30 mouse cellular contexts compared by ENCODE assay signal in the genomic region with DNA sequence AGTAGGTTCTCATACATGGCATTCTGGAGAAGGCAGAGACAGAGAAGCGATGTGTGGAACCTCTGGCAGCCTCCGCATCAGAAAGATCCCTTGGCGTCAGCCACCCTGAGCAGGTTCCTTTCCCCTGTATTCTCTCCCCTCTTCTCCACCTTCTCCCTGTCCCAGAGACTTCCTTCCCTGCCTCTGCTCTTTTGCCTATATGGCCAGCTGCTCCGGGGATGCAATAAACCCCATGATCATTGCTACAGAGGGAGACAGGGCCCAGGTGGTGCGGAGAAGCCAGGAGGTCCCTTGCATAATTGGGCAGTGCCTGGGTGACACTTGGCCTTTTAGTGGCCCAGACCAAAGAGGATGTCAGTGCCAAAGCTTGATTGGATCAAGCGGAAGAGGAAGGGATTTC.
"Had no signal": no experiment of that assay in that cellular context is flagged by ENCODE, and none has a peak within 500 bp of the region (broad histone marks: within the 10 kb centered on the region; RNA-seq: fewer than 3 reads in every experiment).

No protein-coding gene starts in this region.

- H3K27ac ChIP-seq: left cerebral cortex, adult 2 months; limb, embryonic 10.5 days; limb, embryonic 12.5 days; limb, embryonic 13.5 days; limb, embryonic 15.5 days; liver, embryonic 12.5 days; liver, embryonic 13.5 days; liver, embryonic 14.5 days; liver, embryonic 15.5 days; lung, embryonic 15.5 days; macrophage; midbrain, embryonic 10.5 days; midbrain, embryonic 12.5 days; midbrain, embryonic 13.5 days; midbrain, embryonic 15.5 days; neural tube, embryonic 12.5 days had no signal

- H3K9ac ChIP-seq: limb, embryonic 12.5 days; limb, embryonic 13.5 days; limb, embryonic 15.5 days; liver, embryonic 12.5 days; liver, embryonic 13.5 days; liver, embryonic 14.5 days; liver, embryonic 15.5 days; liver, postnatal 0 days; lung, embryonic 14.5 days; lung, embryonic 15.5 days; midbrain, embryonic 12.5 days; midbrain, embryonic 13.5 days; midbrain, embryonic 15.5 days; neural tube, embryonic 12.5 days had no signal

- H3K9me3 ChIP-seq: limb, embryonic 10.5 days; limb, embryonic 12.5 days; limb, embryonic 13.5 days; limb, embryonic 15.5 days; liver, embryonic 12.5 days; liver, embryonic 13.5 days; liver, embryonic 15.5 days; lung, embryonic 15.5 days; midbrain, embryonic 10.5 days; midbrain, embryonic 12.5 days; midbrain, embryonic 13.5 days; midbrain, embryonic 15.5 days; neural tube, embryonic 12.5 days had no signal

- H3K4me3 ChIP-seq: left cerebral cortex, adult 2 months; limb, embryonic 10.5 days; limb, embryonic 12.5 days; limb, embryonic 13.5 days; limb, embryonic 15.5 days; liver, embryonic 12.5 days; liver, embryonic 13.5 days; liver, embryonic 15.5 days; lung, embryonic 15.5 days; megakaryocyte, embryonic 14.5 days; midbrain, embryonic 10.5 days; midbrain, embryonic 12.5 days; midbrain, embryonic 13.5 days; midbrain, embryonic 15.5 days; myocyte; neural tube, embryonic 12.5 days had no signal

- ATAC-seq: liver, embryonic 12.5 days; liver, postnatal 0 days; lung, postnatal 0 days; midbrain, embryonic 13.5 days; midbrain, embryonic 15.5 days had no signal

- H3K4me1 ChIP-seq: limb, embryonic 12.5 days; limb, embryonic 13.5 days; limb, embryonic 15.5 days; liver, embryonic 12.5 days; liver, embryonic 13.5 days; liver, embryonic 15.5 days; lung, embryonic 15.5 days; megakaryocyte, embryonic 14.5 days; midbrain, embryonic 12.5 days; midbrain, embryonic 13.5 days had no signal

- H3K36me3 ChIP-seq: limb, embryonic 10.5 days; limb, embryonic 12.5 days; limb, embryonic 13.5 days; limb, embryonic 15.5 days; liver, embryonic 12.5 days; liver, embryonic 13.5 days; liver, embryonic 15.5 days; lung, embryonic 15.5 days; midbrain, embryonic 10.5 days; midbrain, embryonic 12.5 days; midbrain, embryonic 13.5 days; midbrain, embryonic 15.5 days; neural tube, embryonic 12.5 days had no signal

- H3K4me2 ChIP-seq: limb, embryonic 12.5 days; limb, embryonic 13.5 days; limb, embryonic 15.5 days; liver, embryonic 11.5 days; liver, embryonic 12.5 days; liver, embryonic 13.5 days; liver, embryonic 15.5 days; lung, embryonic 14.5 days; lung, embryonic 15.5 days; midbrain, embryonic 12.5 days; midbrain, embryonic 13.5 days; midbrain, embryonic 15.5 days; neural tube, embryonic 12.5 days had no signal

- H3K27me3 ChIP-seq: limb, embryonic 12.5 days; limb, embryonic 13.5 days; limb, embryonic 15.5 days; liver, embryonic 12.5 days; liver, embryonic 13.5 days; liver, embryonic 15.5 days; lung, embryonic 15.5 days; megakaryocyte, embryonic 14.5 days; midbrain, embryonic 12.5 days; midbrain, embryonic 13.5 days; midbrain, embryonic 15.5 days; neural tube, embryonic 12.5 days had no signal

- DNase-seq: left cerebral cortex, postnatal 4 days; liver; liver, embryonic 13.5 days; liver, postnatal 0 days; lung, adult 18-20 months; lung, adult 2 months; lung, embryonic 14.5 days; lung, postnatal 10 days; lung, postnatal 14 days; lung, postnatal 4 days; midbrain, embryonic 14.5 days had no signal
